Mouse (Mus musculus) ES-Bruce4 (cell line): ENCODE data around the gene Pik3r3.

ENCODE experiments used
- CTCF ChIP-seq: IDR thresholded peaks from one replicate; pipeline ENCODE4 v1.8.1; 2011; ENCODE audit warnings: low read depth, low read length
- EP300 ChIP-seq: IDR thresholded peaks from 2 replicates; pipeline ENCODE4 v1.6.1; 2011; ENCODE audit warnings: low read depth, low read length; ENCODE audit not compliant: insufficient read depth
- POLR2A ChIP-seq: IDR thresholded peaks from one replicate; pipeline ENCODE4 v1.8.1; 2011; ENCODE audit warnings: low read length; ENCODE audit not compliant: insufficient read depth

- TF ChIP-seq CTCF: no peak
- TF ChIP-seq EP300: peak; percentile 49; the same call in 1 of the 2 replicates
- no peak for TF ChIP-seq POLR2A
Observed at GRCm38 (mm10) chr4:116176543-116176988, 44.9 kb upstream of the Pik3r3 start.
